Mouse (Mus musculus) liver, embryonic 14 days (tissue): ENCODE data around the gene Peli1. TPM values are rescaled to one million over a fixed set of nuclear protein-coding genes. Genes with fewer than 3 reads are reported as not detected.

Experiments
- polyA plus RNA-seq: library from polyadenylated mRNA; depleted of rRNA; stranded (reverse); fragments of >200 nt; gene quantifications from 2 replicates; pipeline ENCODE4 v1.2.3, GENCODE M21; 2012; rRNA removed

Peli1 gene
- 6.3 and 6.9 TPM in 2 replicates for polyA plus RNA-seq

GRCm38 (mm10) chr11:21091067-21091427 lies at the start of gene Peli1:
Peli1 (plus strand) TSS chr11:21091291.

Other genes with a start within 250 kb of the Peli1 start
- 7.4 and 9.0 TPM in 2 replicates for gene Vps54, start 148.0 kb downstream of the Peli1 start, polyA plus RNA-seq